Mouse (Mus musculus): ENCODE measurements around the gene Trim21.

DNA sequence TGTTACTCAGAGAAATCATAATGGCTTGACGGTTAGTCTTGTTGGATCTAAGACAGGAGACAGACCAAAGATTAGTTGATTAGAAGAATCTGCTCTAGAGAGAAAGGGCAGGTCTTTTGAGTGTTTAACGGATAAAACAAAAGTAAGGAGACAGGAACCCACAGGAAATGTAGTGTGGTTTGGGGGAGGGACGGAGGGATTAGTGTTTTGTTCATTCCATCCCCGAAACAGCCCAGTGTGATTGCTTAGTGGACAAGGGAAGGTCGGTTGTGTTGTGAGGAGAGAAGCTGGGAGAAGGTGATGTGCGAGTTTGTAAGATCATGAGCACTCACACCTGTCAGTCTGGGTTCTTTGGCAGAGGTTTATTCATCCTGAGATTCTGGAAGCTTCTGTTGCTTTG, 10.7 kb upstream of the Trim21 start:
- no peak for TF ChIP-seq CTCF (IDR thresholded peaks at IDR 0.05; ENCODE audit: borderline replicate concordance, control insufficient read depth, extremely low read depth, insufficient read depth, low read length, poor library complexity)
- no peak for TF ChIP-seq POLR2A (IDR thresholded peaks at IDR 0.05; ENCODE audit: control insufficient read depth, extremely low read depth, insufficient read depth, low read length, poor library complexity)
